Mouse (Mus musculus): Measurements from ENCODE around the gene Fancg.

Fancg gene

DNA sequence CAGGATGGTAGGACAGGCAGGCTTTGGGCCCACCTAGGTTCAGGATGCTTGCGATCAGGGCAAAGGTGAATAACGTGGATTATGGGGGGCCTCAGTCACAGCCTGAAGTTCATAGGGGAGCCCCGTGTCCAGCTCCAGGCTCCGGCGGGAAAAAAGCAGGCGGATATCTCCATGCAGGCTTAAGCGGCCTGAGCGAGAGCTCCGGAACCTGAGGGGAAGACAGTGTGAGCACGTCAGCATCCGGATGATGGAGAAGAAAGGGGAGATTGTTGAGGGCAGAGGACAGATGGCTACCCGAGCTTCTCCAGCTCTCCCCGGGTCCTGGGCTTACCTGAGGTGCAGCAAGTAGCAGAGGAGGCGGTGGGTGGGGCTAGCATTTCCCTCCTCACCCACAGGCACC lies 23.2 kb upstream of the Fancg start:
- no peak for DNase-seq (ENCODE audit: low read depth)

DNA sequence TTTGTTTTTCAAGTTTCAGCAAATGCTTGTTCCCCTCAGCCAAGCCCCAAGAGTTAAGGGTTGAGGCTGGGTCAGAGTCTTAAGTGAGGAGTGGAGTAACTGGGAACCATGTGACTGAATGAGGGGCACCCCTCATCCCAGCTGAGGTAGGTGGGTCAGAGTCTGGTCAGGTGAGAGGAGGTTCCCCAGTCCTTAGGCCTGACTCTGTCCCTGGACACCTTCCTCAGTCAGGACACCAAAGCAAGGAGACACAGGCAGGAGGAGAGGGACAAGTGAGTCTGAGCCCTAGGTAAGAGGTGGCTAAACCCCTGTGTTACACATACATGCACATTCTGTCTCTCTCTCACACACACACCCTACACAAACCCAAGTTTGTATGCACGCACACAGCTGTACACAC lies 22.2 kb upstream of the Fancg start:
- no peak for DNase-seq (ENCODE audit: low read depth)

DNA sequence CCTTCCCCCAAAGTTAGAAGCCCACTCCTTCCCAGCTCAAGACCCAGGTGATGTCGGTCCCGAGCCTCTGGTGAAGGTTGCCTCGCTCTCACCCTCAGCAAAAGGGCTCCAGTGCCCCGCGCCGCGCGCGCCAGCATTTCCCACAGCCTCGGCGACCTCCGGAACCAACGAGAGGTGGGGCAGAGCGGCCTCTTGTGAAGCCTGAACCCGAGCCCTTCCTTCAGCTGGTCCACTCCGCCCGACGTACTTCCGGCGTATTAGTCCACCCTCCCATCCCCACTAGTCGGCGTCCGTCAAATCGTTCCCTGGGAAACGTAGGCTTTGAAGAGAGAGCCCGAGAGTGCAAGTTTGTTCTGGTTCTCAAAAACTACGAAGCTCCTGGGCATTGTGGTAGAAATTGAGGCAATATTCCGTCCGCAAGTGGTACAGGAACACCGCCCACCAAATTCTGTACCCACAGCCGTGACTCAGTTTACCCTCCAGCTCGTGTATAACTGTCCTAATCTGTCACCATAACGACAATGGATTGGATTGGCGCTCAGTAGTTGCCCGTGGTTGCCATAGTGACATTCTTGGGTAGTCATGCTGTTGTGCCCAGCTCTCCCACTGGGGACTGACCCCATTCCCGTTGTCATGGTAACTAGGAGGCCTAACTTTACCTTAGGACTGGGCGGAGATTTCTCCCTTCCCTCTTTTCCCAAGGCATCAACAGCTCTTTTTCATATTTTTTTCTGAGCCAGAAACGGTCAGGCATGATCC lies 21.1 kb upstream of the Fancg start, which contains the start of gene Stoml2:
Gene Stoml2, minus strand, starts transcription at position 474 of the 759 bp plus-strand sequence.
- peak; percentile 92 for DNase-seq (ENCODE audit: low read depth)

DNA sequence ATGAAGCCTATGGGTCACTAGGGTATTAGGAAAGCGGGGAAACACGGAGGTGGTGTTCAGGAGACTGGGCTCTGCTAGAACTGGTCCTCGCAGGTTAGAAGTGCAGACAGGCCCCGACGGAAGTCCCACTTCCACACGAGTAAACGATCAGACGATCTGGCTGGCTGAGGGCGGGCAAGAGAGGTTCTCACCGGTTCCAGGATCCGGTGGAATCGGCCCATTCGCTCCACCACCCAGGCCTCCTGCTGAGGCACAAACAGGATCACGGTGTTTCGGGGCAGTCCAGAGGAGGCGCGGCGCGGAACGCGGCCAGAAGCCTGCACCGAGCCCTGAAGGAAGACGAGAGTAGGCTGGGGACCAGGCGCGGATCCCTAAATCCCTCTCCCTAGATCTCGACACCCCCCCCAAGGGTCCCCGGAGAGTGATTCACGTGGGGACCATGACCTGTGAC lies 20.5 kb upstream of the Fancg start:
- DNase-seq (ENCODE audit: low read depth) = no peak

DNA sequence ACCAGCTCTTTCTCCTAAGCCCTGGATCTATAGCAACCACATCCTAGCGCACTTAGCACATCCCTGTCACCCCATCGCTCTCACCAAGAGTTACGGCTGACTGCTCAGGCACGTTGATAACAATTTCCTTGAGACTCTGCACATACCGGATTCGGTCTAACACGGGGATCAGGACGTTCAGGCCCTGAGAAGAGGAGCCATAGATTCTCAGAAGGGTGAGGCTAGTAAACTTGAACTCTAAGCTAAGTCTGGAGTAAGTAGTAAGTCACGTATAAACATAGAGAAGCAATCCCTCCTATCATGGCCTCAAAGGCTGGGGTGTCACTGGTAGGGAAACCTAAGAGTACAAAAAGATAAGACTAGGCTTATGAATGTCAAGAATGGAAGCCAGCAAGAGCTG lies 20.0 kb upstream of the Fancg start:
- no peak for DNase-seq (ENCODE audit: low read depth)

DNA sequence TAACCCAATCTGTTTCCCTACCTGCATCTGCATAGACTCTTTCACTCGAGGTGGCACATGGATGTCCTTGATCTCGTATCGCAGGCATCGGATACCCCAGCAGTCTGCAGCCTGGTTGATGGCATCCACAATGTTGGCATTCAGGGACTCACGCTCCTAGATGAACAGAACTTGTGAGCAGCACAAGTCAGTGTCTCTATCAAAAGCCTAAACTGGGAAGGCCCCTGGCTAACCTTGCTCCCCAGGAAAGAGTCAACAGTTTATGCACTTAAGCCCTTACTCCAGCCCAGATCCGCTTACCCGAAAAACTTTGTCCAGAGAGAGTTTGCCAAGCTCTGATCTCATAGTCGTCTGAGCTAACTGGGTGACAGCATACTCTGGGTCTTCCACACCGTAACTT lies 19.4 kb upstream of the Fancg start:
- no peak for DNase-seq (ENCODE audit: low read depth)

DNA sequence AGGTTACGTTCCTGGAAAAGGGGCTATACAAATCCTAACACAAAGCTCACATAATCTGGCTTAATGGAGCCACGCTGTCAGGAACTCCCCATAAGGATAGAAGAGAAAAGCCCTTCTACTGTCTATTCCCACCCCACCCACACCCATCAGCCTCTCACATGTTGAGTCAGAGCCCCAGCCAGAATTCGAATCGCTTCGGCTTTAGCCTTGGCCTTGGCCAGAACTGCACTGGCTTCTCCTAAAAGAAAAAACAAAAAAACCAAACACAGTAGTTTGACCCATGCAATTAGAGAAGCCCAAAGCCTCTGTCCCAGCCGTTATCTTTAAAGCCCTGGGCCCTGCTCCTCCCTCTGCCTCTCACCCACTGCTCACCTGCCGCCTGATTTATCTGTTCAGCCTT lies 18.8 kb upstream of the Fancg start:
- no peak for DNase-seq (ENCODE audit: low read depth)

DNA sequence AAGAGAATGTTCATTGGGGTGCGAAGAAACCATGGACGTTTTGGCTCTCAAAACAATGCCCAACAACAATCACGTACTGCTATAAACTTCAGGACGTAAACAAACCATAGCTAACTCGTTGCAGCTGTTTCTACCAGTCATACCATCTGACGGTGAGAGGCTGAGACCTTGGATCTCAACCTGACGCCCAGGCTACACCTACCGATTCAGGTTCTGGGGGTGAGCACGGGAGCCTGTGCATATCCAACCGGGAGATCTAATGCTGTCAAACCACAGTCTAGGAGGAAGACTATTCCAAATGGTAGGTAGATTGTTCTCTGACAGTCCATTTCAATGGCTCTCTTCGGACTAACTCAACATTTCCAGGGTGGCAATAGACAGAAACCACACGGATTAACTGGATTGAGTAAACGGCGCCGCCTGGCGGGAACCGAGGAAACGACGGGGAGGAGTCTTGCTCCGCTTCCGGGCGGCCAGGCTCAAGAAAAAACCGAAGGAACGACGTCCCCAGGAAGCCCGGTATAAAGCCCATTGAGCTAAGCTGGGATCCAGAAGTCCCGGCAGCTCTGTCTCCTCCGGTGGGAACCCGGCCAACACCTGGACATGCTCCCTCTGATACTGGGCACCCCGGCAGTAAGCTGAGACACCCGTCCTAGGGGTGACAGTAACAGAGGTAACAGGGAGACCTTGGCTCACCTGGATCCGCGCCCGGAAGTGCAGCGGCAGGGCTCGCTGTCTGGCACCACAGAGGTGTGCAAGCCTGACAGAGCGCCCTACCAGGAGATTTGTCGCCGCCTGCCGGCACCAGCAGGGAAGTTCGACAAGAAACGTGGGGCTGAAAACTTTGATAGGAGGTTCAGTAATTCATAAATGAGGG lies 15.0 kb upstream of the Fancg start, which contains the start of gene Pigo:
Gene Pigo, minus strand, starts transcription at position 736 of the 877 bp plus-strand sequence.
- peak; percentile 97 for DNase-seq (ENCODE audit: low read depth)

DNA sequence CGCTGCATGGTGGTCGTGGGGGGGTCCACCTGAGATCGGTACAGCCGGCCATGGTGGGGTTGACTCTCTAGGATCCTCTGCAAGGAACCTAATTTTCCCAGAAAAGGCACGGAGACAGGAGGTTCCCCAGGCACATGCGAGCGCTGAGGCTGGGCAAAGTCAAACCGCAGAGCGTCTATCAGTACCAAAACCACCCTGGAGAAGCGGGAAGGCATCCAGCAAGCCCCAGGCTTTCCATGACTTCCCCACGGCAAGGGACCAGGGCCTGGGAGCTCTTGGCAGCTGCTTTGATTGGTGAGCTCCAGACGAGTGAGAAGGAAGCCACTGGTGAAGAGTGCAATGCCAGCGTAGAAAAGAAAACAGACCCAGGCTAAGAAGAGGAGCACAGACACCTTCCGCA lies 14.4 kb upstream of the Fancg start:
- DNase-seq (ENCODE audit: low read depth) = no peak

DNA sequence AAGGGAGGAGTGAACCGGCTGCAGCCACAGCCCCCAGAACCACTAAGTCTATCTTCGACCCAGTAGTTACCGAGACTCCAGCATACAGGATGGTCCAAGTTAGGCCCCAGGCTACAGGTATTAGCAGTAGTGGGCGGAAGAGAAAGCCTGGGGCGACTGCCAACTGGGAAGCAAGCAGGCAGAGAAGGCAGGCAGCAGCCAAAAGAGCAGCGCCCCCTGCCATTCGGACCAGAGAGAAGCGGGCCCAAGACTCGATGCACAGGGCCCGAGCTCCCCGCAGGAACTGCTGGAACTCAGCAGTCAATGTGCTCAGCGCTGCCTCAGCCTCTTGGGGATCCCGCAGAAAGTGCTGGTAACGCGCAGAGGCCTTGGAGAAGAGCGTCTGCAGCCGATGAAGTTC lies 11.0 kb upstream of the Fancg start:
- DNase-seq (ENCODE audit: low read depth) = no peak

DNA sequence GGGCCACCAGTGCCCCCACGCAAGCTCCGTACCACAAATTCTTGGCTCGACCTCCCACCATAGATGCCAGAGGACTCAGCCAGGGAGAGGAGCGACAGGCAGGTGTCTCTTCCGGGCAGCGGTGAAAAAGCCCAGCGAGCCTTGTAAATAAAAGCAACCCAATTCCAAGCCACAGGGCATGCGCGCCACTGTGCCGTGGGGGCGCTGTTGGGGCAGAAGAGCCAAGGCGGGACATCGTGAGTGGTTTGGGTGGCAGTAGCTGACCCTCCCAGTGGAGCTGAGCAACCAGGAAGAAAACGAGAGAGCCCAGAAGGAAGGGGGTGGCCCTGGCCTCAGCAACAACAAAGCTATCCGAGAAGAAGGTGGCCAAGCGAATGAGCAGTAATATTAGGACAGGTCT lies 10.6 kb upstream of the Fancg start:
- DNase-seq (ENCODE audit: low read depth) = no peak

DNA sequence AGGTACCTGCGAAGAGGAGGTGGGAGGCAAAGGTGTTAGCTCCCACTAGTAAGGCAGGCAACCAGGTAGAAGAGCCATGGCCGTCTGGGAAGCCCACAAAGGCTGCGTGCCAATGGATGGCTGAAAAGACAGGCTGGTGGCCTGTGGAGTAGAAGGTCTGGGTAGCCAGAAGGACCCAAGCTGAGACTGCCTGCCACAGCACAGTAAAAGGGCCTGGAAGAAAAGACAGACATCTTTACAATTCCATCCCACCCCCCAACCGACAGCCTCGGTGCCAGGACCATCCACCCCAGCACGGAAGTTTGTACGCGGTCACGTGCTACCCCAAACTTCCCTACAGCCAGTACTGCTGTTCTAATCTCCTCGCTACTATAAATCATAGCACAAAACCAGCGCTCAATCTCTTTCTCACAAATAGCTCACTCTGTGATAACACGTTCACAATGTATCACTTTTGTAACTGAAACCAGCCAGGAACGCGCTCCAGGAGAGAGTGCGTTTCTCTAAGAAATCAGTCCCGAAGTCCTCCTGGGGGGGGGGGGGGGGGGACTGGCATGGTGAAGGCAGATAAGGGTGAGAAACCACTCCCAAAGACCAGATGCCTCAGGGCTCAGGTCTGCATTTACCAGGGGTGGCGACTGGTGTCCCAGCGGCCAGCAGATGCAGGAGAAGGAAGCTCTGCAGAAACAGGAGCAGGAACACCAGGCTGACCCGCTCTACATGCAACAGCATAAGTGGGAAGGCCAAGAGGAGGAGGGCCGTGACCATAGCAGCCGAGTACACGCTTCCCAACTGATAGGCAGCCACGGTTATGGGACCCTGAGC lies 9.5 kb upstream of the Fancg start:
- no peak for DNase-seq (ENCODE audit: low read depth)

DNA sequence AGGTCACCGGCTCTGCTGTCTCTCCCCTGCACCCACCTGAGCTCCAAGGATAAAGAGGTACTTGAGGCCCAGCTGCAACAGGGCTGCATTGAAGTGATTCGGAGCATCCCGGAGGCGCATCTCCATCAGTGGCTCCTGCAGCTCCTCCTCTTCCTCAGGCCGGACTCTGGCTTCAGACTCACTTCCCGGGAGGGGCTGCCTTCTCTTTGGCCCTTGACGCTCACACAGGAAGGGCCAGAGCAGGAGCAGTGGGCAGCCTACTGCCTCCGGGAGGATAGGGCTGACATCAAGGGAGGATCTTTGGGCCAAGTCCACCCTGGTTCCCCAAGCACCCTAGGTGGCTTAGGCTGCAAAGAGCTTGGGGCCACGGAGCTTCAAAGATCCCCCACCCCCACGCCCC lies 8.9 kb upstream of the Fancg start:
- no peak for DNase-seq (ENCODE audit: low read depth)

DNA sequence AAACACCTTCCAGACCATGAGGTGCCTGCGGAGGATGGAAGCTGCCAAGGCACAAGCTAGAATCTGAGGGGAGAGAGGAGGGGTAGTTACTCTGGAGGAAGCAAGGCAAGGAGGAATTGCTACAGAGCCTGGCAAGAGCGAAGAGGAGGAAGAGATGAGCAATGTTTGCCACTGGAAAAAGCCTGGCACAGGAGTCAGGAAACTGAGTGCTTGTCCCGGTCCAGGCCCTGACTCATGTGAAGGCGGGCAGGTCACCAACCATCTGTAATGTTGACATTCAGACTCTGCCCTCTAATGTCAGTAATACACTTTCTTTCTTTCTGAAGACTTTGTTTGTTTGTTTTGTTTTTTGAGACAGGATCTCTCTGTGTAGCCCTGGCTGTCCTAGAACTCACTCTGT lies 7.8 kb upstream of the Fancg start:
- DNase-seq (ENCODE audit: low read depth) = no peak

DNA sequence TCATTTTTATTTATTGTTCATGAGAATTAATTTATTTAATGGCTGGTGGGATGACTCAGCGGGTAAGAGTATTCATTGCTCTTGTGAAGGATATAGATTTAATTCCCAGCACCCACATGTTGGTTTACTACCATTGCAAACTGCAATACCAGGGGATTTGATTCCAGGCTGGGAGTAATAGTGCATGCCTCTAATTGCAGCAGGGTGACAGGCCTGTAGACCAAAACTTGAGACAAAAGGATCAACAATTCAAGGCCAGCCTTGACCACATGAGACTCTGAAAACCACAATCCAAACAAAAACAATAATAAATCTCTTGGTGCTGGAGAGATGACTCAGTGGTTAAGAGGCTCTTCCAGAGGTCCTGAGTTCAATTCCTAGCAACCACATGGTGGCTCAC lies 1.8 kb upstream of the Fancg start:
- no peak for DNase-seq (ENCODE audit: low read depth)

DNA sequence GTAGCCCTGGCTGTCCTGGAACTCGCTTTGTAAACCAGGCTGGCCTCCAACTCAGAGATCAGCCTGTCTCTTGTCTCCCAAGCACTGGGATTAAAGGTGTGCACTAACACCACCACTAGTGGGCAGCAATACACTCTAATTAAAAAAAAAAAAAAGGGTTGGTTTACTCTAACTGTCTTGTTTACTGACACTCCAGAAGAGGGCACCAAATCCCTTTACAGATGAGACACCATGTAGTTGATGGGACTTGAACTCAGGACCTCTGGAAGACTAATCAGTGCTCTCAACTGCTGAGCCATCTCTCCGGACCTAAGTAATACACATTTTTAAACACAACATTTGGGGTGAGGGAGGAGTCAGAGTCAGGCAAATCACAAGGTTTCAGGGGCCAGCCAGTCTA lies 4.5 kb downstream of the Fancg start:
- DNase-seq (ENCODE audit: low read depth) = peak; percentile 86

DNA sequence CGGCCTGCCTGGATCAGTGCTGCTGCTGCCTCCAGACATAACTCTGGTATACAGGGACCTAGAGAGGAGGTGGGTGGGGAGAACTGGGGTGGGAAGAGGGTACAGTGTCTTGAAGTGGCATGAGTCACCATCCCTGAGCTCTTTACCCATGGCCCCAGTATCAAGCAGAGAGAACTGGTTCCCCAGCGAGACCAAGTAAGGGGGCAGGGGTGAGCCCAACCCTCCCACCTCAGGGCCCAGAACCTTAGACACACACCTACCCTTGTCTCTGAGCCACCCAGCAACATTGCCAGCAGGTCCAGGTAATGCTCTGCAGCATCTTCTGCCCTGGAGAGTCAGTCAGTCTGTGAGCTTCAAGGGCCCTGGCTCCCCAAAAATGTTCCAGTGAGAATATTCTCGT lies 5.4 kb downstream of the Fancg start:
- no peak for DNase-seq (ENCODE audit: low read depth)

DNA sequence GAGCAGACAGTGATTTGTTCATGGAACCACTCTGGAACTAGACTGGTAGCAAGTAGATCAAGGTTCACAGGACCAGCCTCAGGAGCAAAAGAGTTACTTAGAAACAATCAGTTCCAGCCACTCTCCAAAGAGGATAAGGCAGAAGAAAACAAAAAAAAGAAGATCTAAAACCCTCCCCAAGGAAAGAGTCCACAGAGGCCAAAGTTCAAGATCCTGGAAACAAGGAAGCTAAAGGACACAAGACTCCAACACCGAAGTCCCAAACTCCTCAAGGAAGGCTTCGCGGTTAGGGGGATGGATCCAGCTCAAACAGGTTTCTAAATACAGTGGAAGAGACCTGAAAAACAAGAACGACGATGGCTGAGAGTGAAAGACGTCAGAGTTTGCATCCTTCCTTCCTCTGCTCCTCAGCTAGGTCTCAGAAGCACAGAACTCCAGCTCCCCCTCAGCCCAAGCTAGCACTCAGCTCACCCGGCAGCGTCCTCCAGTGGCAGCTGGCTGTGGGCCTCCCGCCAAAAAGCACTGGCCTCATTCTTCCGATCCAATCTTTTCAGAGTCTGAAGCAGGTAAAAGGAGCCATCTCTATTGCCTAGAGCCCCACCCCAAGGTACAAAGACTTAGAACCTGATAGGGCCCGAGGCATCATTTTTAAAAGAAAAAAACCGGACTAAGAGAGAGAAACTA lies 7.4 kb downstream of the Fancg start:
- no peak for DNase-seq (ENCODE audit: low read depth)

DNA sequence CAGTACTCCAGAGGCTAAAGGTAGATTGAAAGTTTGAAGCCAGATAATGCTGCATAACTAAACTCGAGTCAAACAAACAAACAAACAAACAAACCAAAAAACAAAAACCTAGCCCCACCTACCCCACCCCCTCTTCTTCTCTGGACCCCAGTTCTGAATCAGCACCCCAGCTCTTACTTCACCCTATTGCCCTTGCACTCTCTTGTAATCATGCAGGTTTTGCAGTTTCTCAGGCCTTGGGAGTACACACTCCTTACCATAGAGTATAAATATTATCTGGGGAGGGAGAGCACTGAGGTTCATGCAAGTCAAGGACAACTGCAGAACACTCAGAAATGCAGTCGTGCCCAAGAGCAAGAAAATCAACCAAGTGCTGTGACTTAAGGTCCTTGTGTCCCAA lies 9.0 kb downstream of the Fancg start:
- DNase-seq (ENCODE audit: low read depth) = no peak

DNA sequence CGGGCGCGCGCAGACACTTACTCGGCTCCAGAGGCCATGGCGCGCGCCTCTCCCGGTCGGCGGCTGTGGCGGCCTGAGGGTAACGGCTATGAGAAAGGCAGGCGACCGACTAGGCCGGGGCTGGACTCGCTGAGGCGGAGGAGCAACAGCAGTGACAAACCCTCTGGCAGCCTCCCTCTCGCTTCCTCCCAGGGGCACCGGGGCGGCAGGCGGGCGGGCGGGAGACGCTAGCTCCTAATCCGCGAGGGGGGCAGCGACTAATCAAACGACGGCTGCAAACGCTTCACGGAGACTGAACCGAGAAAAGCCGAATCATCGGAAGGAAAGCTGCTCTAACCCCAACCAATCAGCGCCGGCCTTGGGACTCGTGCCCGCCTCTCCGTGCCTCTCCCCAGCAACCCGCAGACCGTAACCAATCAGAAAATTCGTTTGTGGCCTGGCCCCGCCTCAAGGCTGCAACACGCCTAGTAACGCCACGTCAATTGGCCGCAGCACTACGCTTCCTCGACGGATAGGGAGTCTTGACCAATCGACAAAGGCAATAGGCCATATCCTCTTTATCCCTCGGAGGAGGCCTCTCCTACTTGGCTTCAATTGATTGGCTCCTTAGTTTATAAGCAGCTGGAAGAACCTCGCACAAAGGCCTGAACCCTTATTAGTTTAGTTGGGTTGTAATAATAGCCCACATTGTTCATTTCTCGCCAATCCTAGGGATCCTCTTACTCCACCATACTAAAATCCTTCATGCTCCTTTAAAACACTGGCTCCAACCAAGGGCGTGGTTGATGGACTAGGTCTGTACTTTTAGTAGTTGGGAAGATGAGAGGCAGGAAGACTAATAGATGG lies 9.9 kb downstream of the Fancg start, which contains the start of gene Vcp:
Gene Vcp, minus strand, starts transcription at position 367 of the 846 bp plus-strand sequence.
- DNase-seq (ENCODE audit: low read depth) = peak; percentile 99

Measured in induced T-regulatory cell, adult 2 months (primary cell).